Mouse (Mus musculus) thymus, adult 2 months (tissue): ENCODE results near the gene Foxo6.

ENCODE experiments used
- CTCF ChIP-seq: fragments of 200-500 bp; IDR thresholded peaks from 2 replicates; pipeline ENCODE4 v1.5.1; 2012; ENCODE audit warnings: mild to moderate bottlenecking, control low read depth, low read length, moderate library complexity, borderline replicate concordance; ENCODE audit not compliant: control insufficient read depth, poor library complexity, insufficient read depth; ENCODE audit errors: extremely low read depth
- POLR2A ChIP-seq: fragments of 200-500 bp; IDR thresholded peaks from 2 replicates; pipeline ENCODE4 v1.6.1; 2012; ENCODE audit warnings: mild to moderate bottlenecking, low read length, control low read depth, moderate library complexity; ENCODE audit not compliant: control insufficient read depth, poor library complexity, insufficient read depth; ENCODE audit errors: extremely low read depth

DNA sequence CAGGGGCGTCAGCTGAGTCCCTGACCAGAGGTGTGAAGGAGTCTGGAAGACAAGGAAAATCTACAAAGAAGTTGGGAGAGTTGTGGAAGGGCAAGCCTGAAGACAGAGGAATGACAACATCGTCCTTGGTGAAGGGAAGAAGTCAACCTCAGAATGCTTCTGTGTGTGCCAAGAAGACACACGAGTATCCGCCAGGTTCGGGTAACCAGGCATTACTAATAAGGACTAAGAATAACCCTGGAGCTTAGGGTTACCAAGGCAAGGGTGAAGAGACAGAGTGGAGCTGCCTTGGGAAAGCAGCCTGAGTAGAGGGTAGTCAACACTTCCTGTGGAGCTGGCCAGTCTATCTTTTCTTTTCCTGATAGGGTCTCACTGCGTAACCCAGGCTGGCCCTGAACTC, 41.1 kb downstream of the Foxo6 start:
- TF ChIP-seq POLR2A = no peak
- TF ChIP-seq CTCF = no peak
